Mouse (Mus musculus): ENCODE measurements at regions not wholly inside any gene's neighbourhood (a gene's known extent, or its start where the extent isn't known, plus 50 kb on each side); places are given as distances from the start of the nearest gene placed in this dataset.

- DNase-seq (ENCODE audit: low spot score) = no peak
Observed at GRCm38 (mm10) chr12:70672115-70672514, 153.2 kb upstream of the Frmd6 start.

DNA sequence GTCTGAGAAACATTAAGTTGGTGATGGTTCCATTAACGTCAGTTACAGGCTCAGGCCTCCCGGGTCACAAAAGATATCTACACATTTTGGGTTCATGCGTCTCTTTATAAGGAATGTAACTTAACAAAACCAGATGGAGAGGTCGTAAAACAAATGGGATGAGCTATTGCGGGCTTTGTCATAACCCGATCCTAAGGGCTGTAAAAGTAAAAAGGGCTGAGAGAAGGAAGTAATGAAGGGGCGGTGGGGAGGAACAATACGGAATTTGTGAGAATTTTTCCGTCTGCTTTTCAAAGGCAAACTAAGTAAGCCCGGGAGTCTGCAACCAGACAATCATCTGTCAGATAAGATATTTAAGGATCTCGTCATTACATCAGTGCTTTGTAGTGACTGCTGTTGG is 152.1 kb upstream of the Frmd6 start:
- DNase-seq (ENCODE audit: low spot score) = no peak

DNA sequence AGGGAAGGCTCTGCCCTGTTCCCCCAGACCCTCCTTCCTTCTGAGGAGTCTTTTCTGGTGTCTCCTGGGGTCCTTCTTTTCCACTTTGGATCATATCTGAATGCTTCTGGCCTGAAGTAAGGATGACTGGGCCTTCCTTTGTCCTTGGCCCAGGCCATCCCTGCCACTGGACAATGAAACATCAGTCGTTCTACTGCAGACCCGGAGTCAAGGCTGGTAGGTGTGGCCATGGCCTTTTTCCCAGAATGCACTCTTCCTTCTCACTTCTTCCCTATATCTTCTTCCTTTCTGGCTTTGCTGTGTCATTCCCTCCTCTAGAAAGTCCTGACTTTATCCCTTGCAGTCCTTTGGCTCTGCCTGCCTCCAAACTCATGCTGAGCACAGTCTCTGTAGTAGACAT is 151.2 kb upstream of the Frmd6 start:
- no peak for DNase-seq (ENCODE audit: low spot score)

DNA sequence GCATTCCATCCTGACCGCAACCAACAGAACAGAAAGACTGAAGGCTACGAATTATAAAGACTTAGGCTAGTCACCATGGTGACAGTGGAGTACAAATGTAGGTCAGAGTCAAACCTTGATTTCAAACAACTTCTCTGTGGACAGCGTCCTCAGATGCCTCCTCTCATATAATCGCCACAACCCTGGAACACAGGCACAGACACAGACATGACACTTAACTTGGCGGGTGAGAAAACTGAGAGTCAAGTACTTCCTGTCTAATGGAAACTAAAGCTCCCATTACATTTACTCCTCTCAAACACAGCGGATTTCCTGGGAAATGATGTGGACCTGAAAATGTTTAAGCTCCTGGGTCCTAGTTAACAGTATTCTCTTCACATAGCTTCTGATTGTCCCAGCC is 149.5 kb upstream of the Frmd6 start:
- DNase-seq (ENCODE audit: low spot score) = no peak

DNA sequence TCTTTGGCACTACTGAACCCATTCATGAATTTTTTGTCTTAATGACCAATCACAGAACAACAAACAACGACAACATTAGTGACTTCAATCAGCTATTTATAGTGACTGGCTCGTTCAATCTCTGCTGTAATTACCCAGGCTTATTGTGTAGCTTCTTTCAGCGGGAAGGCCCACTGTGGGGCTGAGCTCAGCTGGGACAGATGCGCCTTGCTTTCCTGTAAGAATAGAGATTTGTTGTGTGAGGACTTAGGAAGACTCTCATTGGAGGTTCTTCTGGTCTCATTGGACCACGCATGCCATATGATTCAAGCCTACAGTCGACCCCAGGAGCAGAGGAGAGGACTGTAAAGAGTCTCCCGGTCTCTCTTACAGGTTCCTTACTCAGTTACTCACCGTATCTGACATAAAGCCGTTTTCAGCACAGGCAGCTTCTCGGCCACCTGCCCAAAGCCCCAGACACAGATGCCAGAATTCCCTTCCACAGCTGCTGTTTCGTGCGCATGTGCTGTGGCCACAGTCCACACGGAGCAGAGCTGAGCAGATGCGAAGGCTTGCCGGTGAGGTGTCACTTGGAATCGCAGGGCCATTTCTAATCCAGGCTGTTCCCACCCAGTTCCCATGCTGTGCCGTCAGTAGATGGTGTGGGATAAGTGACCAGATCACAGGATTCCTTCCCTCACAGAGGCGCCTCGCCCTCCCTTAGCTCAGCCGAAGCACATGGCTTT is 145.5 kb upstream of the Frmd6 start:
- DNase-seq (ENCODE audit: low spot score) = no peak

GRCm38 (mm10) chr12:70681407-70681990 is 143.8 kb upstream of the Frmd6 start:
- DNase-seq (ENCODE audit: low spot score) = no peak

- DNase-seq (ENCODE audit: low spot score) = no peak
Observed at GRCm38 (mm10) chr12:70684354-70684753, 141.0 kb upstream of the Frmd6 start.

GRCm38 (mm10) chr12:70685432-70685831 is 139.9 kb upstream of the Frmd6 start:
- DNase-seq (ENCODE audit: low spot score) = no peak

DNA sequence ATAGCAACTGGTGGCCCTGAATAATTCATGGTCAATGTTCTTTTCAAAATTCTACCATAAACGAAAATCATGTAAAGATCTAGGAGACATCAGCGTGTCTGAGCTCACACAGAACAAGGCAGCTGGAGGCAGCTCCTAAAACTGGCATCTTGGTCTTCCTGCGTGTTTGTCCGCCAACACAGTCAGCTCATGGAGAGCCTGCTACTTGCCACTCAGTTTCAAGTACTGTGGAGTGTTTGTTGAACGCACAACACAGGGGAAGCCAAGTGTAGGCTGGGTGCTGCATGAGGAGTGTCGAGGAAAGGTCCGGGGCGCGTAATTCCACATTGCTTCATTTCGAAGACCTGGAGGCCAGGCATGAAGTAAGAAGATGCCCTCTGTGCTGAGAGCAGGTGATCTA is 139.0 kb upstream of the Frmd6 start:
- no peak for DNase-seq (ENCODE audit: low spot score)

DNA sequence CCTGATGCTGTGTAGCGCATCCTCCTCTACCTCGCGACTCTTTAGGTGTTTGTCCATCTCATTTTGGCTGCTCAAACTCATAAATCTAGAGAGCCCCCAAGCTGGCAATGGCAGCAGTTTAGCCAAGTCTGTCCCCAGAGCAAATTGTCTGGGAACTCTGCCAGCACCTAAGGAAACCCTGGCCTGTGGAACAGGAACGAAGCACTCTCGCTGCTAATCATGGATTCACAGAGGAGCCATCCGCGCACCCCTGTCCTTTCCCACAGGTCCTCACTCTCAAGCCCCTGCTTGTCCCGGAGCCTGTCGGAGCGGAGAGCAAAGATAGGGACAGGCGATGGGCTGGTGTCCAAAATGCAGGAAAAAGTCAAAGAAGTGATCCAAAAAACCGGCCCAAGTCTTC is 138.3 kb upstream of the Frmd6 start:
- DNase-seq (ENCODE audit: low spot score) = no peak

DNA sequence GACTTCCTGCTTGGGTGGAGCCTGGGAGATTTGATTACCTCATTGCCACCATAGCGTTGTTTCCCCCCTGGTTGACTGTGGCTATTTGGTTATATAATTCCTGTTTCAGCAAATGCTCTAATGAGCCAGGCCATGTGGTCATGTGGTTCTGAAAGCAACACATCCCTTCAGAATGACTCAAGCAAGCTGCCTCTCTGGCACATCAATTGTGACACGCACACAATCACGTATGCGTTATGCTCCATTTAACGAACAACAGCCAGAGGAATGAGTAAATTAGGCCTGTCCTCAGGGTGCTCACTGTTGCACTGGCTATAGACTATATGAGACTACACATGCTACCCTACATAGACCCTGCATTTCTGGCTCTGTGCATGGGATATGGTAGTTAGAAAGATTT is 130.2 kb upstream of the Frmd6 start:
- no peak for DNase-seq (ENCODE audit: low spot score)

GRCm38 (mm10) chr12:70696256-70696655 is 129.1 kb upstream of the Frmd6 start:
- DNase-seq (ENCODE audit: low spot score) = no peak

GRCm38 (mm10) chr12:70698466-70698865 is 126.8 kb upstream of the Frmd6 start:
- DNase-seq (ENCODE audit: low spot score) = no peak

DNA sequence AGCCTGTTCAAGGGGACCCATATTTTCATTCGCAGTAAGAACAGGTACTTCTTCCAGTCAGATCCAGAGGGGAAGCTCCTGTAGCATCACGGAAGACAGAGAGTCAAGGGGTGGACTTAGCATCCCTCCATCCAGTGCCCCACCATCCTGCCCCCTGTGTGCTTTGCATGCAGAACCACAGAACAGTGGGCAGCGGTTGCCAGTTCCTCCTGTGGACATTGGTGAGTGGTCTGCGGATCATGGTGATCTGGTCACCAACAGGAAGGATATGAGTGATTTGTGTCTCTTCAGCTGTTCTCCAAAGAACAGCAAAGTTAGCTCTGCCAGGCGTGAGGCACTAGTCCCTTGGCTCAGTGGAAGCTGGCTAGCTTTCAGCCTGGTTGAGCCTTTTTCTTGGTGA is 122.8 kb upstream of the Frmd6 start:
- no peak for DNase-seq (ENCODE audit: low spot score)

DNA sequence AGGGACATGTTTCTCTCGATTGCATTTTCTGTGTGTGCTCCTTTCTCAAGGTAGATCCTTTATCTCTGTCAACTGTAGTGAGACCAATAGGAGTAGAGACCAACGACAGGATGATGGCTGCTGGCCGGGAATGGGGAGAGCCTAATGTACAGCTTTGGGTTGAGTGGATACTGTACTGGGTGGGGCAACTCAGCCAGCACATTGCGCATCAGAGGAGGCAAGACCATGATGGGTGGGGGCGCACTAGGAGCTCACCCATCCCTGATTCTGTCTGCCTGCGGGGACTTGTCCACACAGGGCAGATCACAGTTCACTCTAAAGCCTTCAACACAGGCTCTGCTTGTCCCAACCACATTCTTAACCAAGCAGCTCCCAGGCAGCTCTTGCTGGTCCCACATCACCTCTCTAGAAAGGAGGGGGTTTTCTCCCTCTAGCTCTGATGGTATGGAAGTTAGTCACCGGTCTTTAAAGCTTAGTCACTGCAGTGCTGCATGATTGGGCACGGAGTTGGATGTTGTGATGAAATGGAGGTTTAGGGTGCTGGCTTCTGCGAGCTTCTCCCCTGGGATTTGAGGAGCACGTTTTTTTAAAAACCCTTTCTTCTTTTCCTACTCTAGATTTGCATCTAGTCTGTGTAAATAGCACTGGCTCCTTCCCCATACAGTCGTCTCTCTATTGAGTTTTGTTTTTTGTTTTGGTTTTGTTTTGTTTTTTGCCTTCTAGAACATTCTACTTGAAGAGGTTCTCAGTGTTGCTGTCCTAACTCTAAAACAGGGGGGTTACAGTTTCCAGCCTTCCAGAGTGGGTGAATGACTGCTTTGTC is 118.3 kb upstream of the Frmd6 start:
- DNase-seq (ENCODE audit: low spot score) = no peak

DNA sequence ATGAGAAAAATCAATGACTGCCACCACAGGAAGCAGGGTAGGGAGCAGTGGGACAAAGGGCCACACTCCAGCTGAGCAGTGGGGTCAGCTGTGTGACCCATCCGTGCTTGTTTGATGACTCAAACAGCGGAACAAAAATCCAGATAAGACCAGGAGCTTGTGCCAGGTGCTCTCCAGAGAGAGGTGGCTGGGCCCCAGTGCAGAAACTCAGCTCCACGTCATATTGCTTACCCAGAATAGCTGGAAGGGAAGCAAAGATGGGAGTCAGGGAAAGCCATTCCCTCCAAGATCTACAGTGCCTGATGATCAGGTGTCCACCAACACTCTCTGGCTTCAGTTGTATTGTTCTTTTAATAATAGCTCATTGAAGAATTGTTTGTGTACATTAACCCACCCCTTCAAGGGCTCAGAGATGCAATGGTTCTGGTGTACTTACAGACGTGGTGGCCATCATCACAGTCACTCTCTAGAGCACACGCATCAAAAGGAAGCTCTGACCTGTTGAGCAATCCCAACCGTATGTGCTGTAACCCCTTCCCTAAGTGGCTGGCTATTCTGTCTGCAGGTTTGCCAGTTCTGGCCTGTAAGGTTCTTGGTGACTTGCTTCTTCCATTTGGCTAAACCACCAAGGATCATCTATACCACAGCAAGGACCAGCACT is 117.6 kb upstream of the Frmd6 start:
- no peak for DNase-seq (ENCODE audit: low spot score)

DNA sequence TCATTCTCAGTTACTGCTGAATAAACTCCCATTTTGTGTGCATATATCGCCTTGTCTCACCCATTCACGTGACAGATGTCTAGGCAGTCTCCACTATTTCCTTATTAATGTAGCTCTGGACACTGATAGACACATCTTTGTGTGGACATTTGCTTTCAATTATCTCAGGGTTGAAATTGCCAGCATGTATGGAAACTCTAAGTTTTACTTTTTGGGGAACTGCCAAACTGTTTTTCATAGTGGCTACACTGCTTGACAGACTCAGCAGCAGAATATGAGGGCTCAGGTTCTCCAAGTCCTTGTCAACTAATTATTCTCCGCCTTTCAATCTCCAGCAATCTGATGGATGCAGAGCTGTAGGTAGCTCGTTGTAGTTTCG is 117.0 kb upstream of the Frmd6 start:
- DNase-seq (ENCODE audit: low spot score) = no peak

GRCm38 (mm10) chr12:70710311-70710710 is 115.0 kb upstream of the Frmd6 start:
- no peak for DNase-seq (ENCODE audit: low spot score)

DNA sequence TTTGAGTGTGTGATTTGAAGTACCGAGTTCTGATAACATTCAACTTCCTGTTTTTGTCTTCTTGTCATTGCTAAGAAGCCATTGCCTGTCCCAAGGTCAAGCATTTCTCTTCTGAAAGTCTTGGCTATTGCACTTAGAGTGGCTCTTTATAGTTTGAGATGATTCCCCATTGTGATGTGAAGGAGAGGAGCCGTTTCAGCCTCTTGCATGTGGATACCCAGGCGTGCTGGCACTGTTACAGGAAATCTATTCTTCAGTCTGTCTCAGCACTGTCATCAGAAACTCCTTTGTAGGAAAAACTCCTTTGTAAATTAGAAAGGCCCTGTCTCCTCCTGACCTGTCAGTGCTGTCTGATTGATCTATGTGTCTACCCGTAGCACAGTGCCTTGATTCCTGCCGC is 114.3 kb upstream of the Frmd6 start:
- no peak for DNase-seq (ENCODE audit: low spot score)

GRCm38 (mm10) chr12:70712322-70713024 is 112.8 kb upstream of the Frmd6 start:
- DNase-seq (ENCODE audit: low spot score) = no peak

GRCm38 (mm10) chr12:70713499-70714280 is 111.6 kb upstream of the Frmd6 start:
- DNase-seq (ENCODE audit: low spot score) = no peak
